ENCODE assay signal across 10 mouse cellular contexts in genomic region chr10:8682900-8683299, GRCm38 (mm10).
A peak's percentile ranks its signal among the peaks of the same experiment; 100 is the strongest.
DNase-seq lines count a peak whose midpoint lies in the region; ATAC-seq and TF ChIP-seq lines count a peak whose summit lies in the region.
"Had no signal": no experiment of that assay in that cellular context is flagged by ENCODE, and none has a peak within 500 bp of the region (broad histone marks: within the 10 kb centered on the region; RNA-seq: fewer than 3 reads in every experiment).

No protein-coding gene starts in this region.

- no peaks in the 10 kb centered on the region for H3K36me3 ChIP-seq in intestine, embryonic 14.5 days (ENCODE audit: control insufficient read depth, insufficient read depth, low read length)
- no peaks in the 10 kb centered on the region for H3K36me3 ChIP-seq in intestine, embryonic 15.5 days
- H3K36me3 ChIP-seq in E14TG2a.4 (ENCODE audit: insufficient read depth, low read length), result no peaks in the 10 kb centered on the region
- H3K36me3 ChIP-seq: embryonic facial prominence, embryonic 12.5 days; lung, embryonic 15.5 days had no signal

- H3K27ac ChIP-seq in intestine, embryonic 14.5 days (ENCODE audit: low read depth), result no peak overlapping the region
- H3K27ac ChIP-seq in intestine, embryonic 15.5 days, result no peak overlapping the region
- H3K27ac ChIP-seq: embryonic facial prominence, embryonic 12.5 days; lung, embryonic 15.5 days had no signal

- no peak overlapping the region for H3K4me2 ChIP-seq in intestine, embryonic 14.5 days (ENCODE audit: low read length)
- H3K4me2 ChIP-seq in intestine, embryonic 15.5 days (replicated peaks), result no peak overlapping the region
- H3K4me2 ChIP-seq: embryonic facial prominence, embryonic 12.5 days; lung, embryonic 15.5 days had no signal

- H3K27me3 ChIP-seq in intestine, embryonic 14.5 days (replicated peaks; ENCODE audit: control insufficient read depth, insufficient read depth, low read length), result no peaks in the 10 kb centered on the region
- no peaks in the 10 kb centered on the region for H3K27me3 ChIP-seq in intestine, embryonic 15.5 days (replicated peaks)
- H3K27me3 ChIP-seq in E14TG2a.4 (ENCODE audit: insufficient read depth, low read length), result no peaks in the 10 kb centered on the region
- H3K27me3 ChIP-seq: embryonic facial prominence, embryonic 12.5 days; lung, embryonic 15.5 days had no signal

- H3K9ac ChIP-seq in intestine, embryonic 14.5 days (ENCODE audit: low read length), result no peak overlapping the region
- H3K9ac ChIP-seq in intestine, embryonic 15.5 days, result no peak overlapping the region
- H3K9ac ChIP-seq: embryonic facial prominence, embryonic 12.5 days; lung, embryonic 15.5 days had no signal

- ATAC-seq in intestine, embryonic 14.5 days (replicated peaks; ENCODE audit: low FRiP score, low TSS enrichment, low read depth), result no peak
- ATAC-seq in intestine, embryonic 15.5 days, result no peak
- ATAC-seq in megakaryocyte, adult 5-6 weeks (ENCODE audit: poor library complexity, severe bottlenecking), result peak; percentile 75

- no peaks in the 10 kb centered on the region for H3K9me3 ChIP-seq in intestine, embryonic 14.5 days (ENCODE audit: control insufficient read depth, low read length)
- H3K9me3 ChIP-seq in intestine, embryonic 15.5 days, result 0 out of 2 replicates have a peak, but pooled peaks cover 3% of the 10 kb centered on the region
- H3K9me3 ChIP-seq in E14TG2a.4 (ENCODE audit: low read length), result peaks cover 7% of the 10 kb centered on the region; the same call in 1 of the 2 replicates
- H3K9me3 ChIP-seq: lung, embryonic 15.5 days had no signal

- H3K4me1 ChIP-seq in intestine, embryonic 14.5 days (replicated peaks; ENCODE audit: control insufficient read depth, insufficient read depth, low read length), result no peaks in the 10 kb centered on the region
- H3K4me1 ChIP-seq in intestine, embryonic 15.5 days (replicated peaks), result no peaks in the 10 kb centered on the region
- H3K4me1 ChIP-seq in E14TG2a.4 (replicated peaks; ENCODE audit: low read depth, low read length), result no peaks in the 10 kb centered on the region
- H3K4me1 ChIP-seq: embryonic facial prominence, embryonic 12.5 days; lung, embryonic 15.5 days had no signal

- peak; percentile 83 for DNase-seq in intestine, embryonic 14.5 days (ENCODE audit: low spot score)
- DNase-seq in brain, embryonic 18.5 days (ENCODE audit: low read depth, low spot score), result peak; percentile 14
- peak; percentile 65 for DNase-seq in forelimb bud, embryonic 11.5 days (ENCODE audit: low read depth, low spot score)
- DNase-seq in kidney, postnatal 4 days, result peak; percentile 82 to 83
- peak; percentile 8 for DNase-seq in telencephalon, adult 2 months (ENCODE audit: low read depth, low spot score)

- 19% methylated on average over 4 of the region's 4 CpGs for WGBS in intestine, embryonic 14.5 days
- WGBS in intestine, embryonic 15.5 days, result 21% methylated on average over 4 of the region's 4 CpGs

- H3K4me3 ChIP-seq in intestine, embryonic 14.5 days (ENCODE audit: low read depth, low read length), result no peak overlapping the region
- no peak overlapping the region for H3K4me3 ChIP-seq in intestine, embryonic 15.5 days (replicated peaks)
- H3K4me3 ChIP-seq in E14TG2a.4 (replicated peaks; ENCODE audit: low read length), result no peak overlapping the region
- H3K4me3 ChIP-seq: embryonic facial prominence, embryonic 12.5 days; lung, embryonic 15.5 days had no signal

- TF ChIP-seq CTCF in E14TG2a.4 (conservative IDR thresholded peaks at IDR 0.05; ENCODE audit: low read length), result peak; percentile 99

Comparison
In these comparisons a context has a peak if more than half of its experiments do, and no peak if none do; other contexts are left out.
1. DNase-seq: peak in every context shown above with its lines; median percentile 83 in intestine, embryonic 14.5 days; 82 in kidney, postnatal 4 days; 65 in forelimb bud, embryonic 11.5 days; 14 in brain, embryonic 18.5 days; 8 in telencephalon, adult 2 months.